Comparison of ENCODE assay signal across 18 mouse cellular contexts in the genomic region with DNA sequence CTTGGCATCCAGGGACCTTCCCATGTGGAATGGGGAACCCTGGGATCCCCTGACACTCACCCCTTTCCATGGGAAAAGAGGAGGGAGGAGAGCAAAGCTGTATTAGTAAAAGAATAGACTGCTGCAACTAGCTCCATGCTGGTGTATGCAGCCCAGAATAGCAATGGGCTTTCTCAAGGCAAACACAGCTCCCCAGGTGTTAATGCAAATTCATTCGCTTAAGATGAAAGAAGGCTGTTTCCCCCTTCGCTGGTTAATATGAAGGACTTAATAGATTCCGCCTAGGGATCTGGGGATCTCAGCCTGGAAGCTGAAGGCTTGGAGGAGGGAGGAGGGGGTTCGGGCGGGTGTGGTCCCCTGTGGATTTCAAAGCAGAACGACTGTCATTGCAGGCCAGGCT. TPM values are rescaled to one million over a fixed set of nuclear protein-coding genes. Genes with fewer than 3 reads are reported as not detected.
DNase-seq lines count a peak whose midpoint lies in the region; ATAC-seq and TF ChIP-seq lines count a peak whose summit lies in the region.
"Had no signal": no experiment of that assay in that cellular context is flagged by ENCODE, and none has a peak within 500 bp of the region (broad histone marks: within the 10 kb centered on the region; RNA-seq: fewer than 3 reads in every experiment).

No protein-coding gene starts in this region.

- H3K9me3 ChIP-seq in hindbrain, embryonic 10.5 days = no peaks in the 10 kb centered on the region
- no peaks in the 10 kb centered on the region for H3K9me3 ChIP-seq in hindbrain, postnatal 0 days (ENCODE audit: low read length)
- H3K9me3 ChIP-seq in forebrain, embryonic 14.5 days (replicated peaks; ENCODE audit: control insufficient read depth, low read length) = no peaks in the 10 kb centered on the region
- no peaks in the 10 kb centered on the region for H3K9me3 ChIP-seq in midbrain, embryonic 10.5 days (replicated peaks)
- H3K9me3 ChIP-seq in neural tube, embryonic 13.5 days = no peaks in the 10 kb centered on the region
- H3K9me3 ChIP-seq: limb, embryonic 12.5 days; liver, embryonic 13.5 days had no signal

- 9% methylated on average over 6 of the region's 6 CpGs for WGBS in hindbrain, embryonic 10.5 days
- 14% methylated on average over 6 of the region's 6 CpGs for WGBS in hindbrain, postnatal 0 days
- WGBS in forebrain, embryonic 14.5 days = 12% methylated on average over 6 of the region's 6 CpGs
- WGBS in midbrain, embryonic 10.5 days = 5% methylated on average over 6 of the region's 6 CpGs
- 11% methylated on average over 6 of the region's 6 CpGs for WGBS in neural tube, embryonic 13.5 days

- no peak for DNase-seq in hindbrain, embryonic 10.5 days (ENCODE audit: low spot score)
- DNase-seq in hindbrain, postnatal 0 days (ENCODE audit: low spot score) = no peak
- peak; percentile 62 for DNase-seq in forebrain, embryonic 14.5 days (ENCODE audit: low spot score)
- no peak for DNase-seq in midbrain, embryonic 10.5 days (ENCODE audit: low spot score)
- DNase-seq in ovary, postnatal 10 days (ENCODE audit: low spot score) = no peak
- DNase-seq in kidney, adult 18-20 months = no peak
- no peak for DNase-seq in retina, postnatal 1 day
- DNase-seq: adrenal gland, postnatal 25 days; cerebellum, adult 9-11 months; heart, adult 18-20 months; kidney, adult 2 months; kidney, postnatal 25 days; liver, embryonic 13.5 days; thymus, adult 18-20 months had no signal

- H3K4me2 ChIP-seq in hindbrain, postnatal 0 days (ENCODE audit: low read depth, low read length) = no peak overlapping the region
- H3K4me2 ChIP-seq in forebrain, embryonic 14.5 days (ENCODE audit: low read length) = no peak overlapping the region
- H3K4me2 ChIP-seq in neural tube, embryonic 13.5 days = no peak overlapping the region
- H3K4me2 ChIP-seq: limb, embryonic 12.5 days; liver, embryonic 13.5 days had no signal

- no peak overlapping the region; the same call in 1 of the 2 replicates for H3K9ac ChIP-seq in hindbrain, postnatal 0 days (replicated peaks; ENCODE audit: low read length)
- H3K9ac ChIP-seq in forebrain, embryonic 14.5 days (ENCODE audit: low read length) = no peak overlapping the region
- H3K9ac ChIP-seq in neural tube, embryonic 13.5 days = no peak overlapping the region
- H3K9ac ChIP-seq: limb, embryonic 12.5 days; liver, embryonic 13.5 days had no signal

- peaks cover 43% of the 10 kb centered on the region for H3K4me1 ChIP-seq in hindbrain, embryonic 10.5 days (replicated peaks)
- H3K4me1 ChIP-seq in hindbrain, postnatal 0 days (ENCODE audit: insufficient read depth, low read length) = no peaks in the 10 kb centered on the region
- peaks cover 5% of the 10 kb centered on the region; the same call in 1 of the 2 replicates for H3K4me1 ChIP-seq in forebrain, embryonic 14.5 days (ENCODE audit: control insufficient read depth, insufficient read depth, low read length)
- peaks cover 28% of the 10 kb centered on the region for H3K4me1 ChIP-seq in midbrain, embryonic 10.5 days
- H3K4me1 ChIP-seq in neural tube, embryonic 13.5 days (replicated peaks) = peaks cover 43% of the 10 kb centered on the region
- H3K4me1 ChIP-seq: limb, embryonic 12.5 days; liver, embryonic 13.5 days had no signal

- H3K36me3 ChIP-seq in hindbrain, embryonic 10.5 days = peaks cover 4% of the 10 kb centered on the region
- no peaks in the 10 kb centered on the region for H3K36me3 ChIP-seq in hindbrain, postnatal 0 days (ENCODE audit: insufficient read depth, low read length)
- peaks cover 3% of the 10 kb centered on the region; the same call in 1 of the 2 replicates for H3K36me3 ChIP-seq in forebrain, embryonic 14.5 days (ENCODE audit: control insufficient read depth, insufficient read depth, low read length)
- H3K36me3 ChIP-seq in midbrain, embryonic 10.5 days = peaks cover 4% of the 10 kb centered on the region
- no peaks in the 10 kb centered on the region for H3K36me3 ChIP-seq in neural tube, embryonic 13.5 days
- H3K36me3 ChIP-seq: liver, embryonic 13.5 days had no signal

- TF ChIP-seq CTCF in hindbrain, postnatal 0 days (IDR thresholded peaks at IDR 0.05; ENCODE audit: low read depth) = no peak

- no peak overlapping the region for H3K4me3 ChIP-seq in hindbrain, embryonic 10.5 days
- no peak overlapping the region for H3K4me3 ChIP-seq in hindbrain, postnatal 0 days (ENCODE audit: low read length)
- H3K4me3 ChIP-seq in forebrain, embryonic 14.5 days (ENCODE audit: low read depth, low read length) = no peak overlapping the region
- no peak overlapping the region for H3K4me3 ChIP-seq in midbrain, embryonic 10.5 days
- no peak overlapping the region for H3K4me3 ChIP-seq in neural tube, embryonic 13.5 days
- H3K4me3 ChIP-seq: limb, embryonic 12.5 days; liver, embryonic 13.5 days had no signal

- ATAC-seq in hindbrain, postnatal 0 days = no peak
- peak; percentile 24; the same call in 1 of the 2 replicates for ATAC-seq in forebrain, embryonic 14.5 days
- no peak for ATAC-seq in neural tube, embryonic 13.5 days (ENCODE audit: low read depth)
- ATAC-seq: activated CD4-positive, CD25-positive, alpha-beta regulatory T cell, adult 4 months had no signal

- H3K27me3 ChIP-seq in hindbrain, embryonic 10.5 days (ENCODE audit: insufficient read depth, poor library complexity, severe bottlenecking) = peaks cover 36% of the 10 kb centered on the region
- H3K27me3 ChIP-seq in hindbrain, postnatal 0 days (ENCODE audit: insufficient read depth, low read length) = no peaks in the 10 kb centered on the region
- H3K27me3 ChIP-seq in forebrain, embryonic 14.5 days (replicated peaks; ENCODE audit: control insufficient read depth, insufficient read depth, low read length) = no peaks in the 10 kb centered on the region
- peaks cover 24% of the 10 kb centered on the region for H3K27me3 ChIP-seq in midbrain, embryonic 10.5 days (ENCODE audit: low read depth, poor library complexity, severe bottlenecking)
- no peaks in the 10 kb centered on the region for H3K27me3 ChIP-seq in neural tube, embryonic 13.5 days

- H3K27ac ChIP-seq in hindbrain, embryonic 10.5 days = peak overlapping the region; percentile 74
- H3K27ac ChIP-seq in hindbrain, postnatal 0 days = no peak overlapping the region
- peak overlapping the region; percentile 48 for H3K27ac ChIP-seq in forebrain, embryonic 14.5 days (ENCODE audit: low read depth, low read length)
- H3K27ac ChIP-seq in midbrain, embryonic 10.5 days (replicated peaks) = peak overlapping the region; percentile 59
- H3K27ac ChIP-seq in neural tube, embryonic 13.5 days (replicated peaks) = peak overlapping the region; percentile 82
- H3K27ac ChIP-seq: limb, embryonic 12.5 days; liver, embryonic 13.5 days had no signal

RNA-seq across cellular contexts. Expression of gene Cabp7, which starts 15.4 kb away (rescaled TPM):
- 0.61 and 1.4 TPM in 2 replicates for polyA plus RNA-seq in hindbrain, embryonic 10.5 days (2016; fragmentation: Nextera tagmentation; extraction: Ambion mirVana)
- 20.4 and 23.6 TPM in 2 replicates for total RNA-seq in hindbrain, postnatal 0 days (2014; rRNA removed)
- polyA plus RNA-seq in hindbrain, postnatal 0 days (2015; fragmentation: Nextera tagmentation; extraction: Ambion mirVana) = 2.9 and 3.3 TPM in 2 replicates
- polyA plus RNA-seq in forebrain, embryonic 14.5 days (2014; fragmentation: Nextera tagmentation; extraction: Ambion mirVana) = 1.4 and 1.5 TPM in 2 replicates
- polyA plus RNA-seq in midbrain, embryonic 10.5 days (2016; fragmentation: Nextera tagmentation; extraction: Ambion mirVana) = 0.11 and 0.22 TPM in 2 replicates
- 2.7 and 3.3 TPM in 2 replicates for polyA plus RNA-seq in neural tube, embryonic 13.5 days (2015; fragmentation: Nextera tagmentation; extraction: Ambion mirVana)
- total RNA-seq: adrenal gland, postnatal 25 days; heart, adult 18-20 months; megakaryocyte, adult 5-6 weeks had no signal
- polyA plus RNA-seq: kidney, adult 2 months; liver, embryonic 13.5 days had no signal

RNA-seq across cellular contexts. Expression of gene Zmat5, which starts 57.5 kb away (rescaled TPM):
- polyA plus RNA-seq in hindbrain, embryonic 10.5 days (2016; fragmentation: Nextera tagmentation; extraction: Ambion mirVana) = 84.0 and 104 TPM in 2 replicates
- 22.7 and 24.5 TPM in 2 replicates for total RNA-seq in hindbrain, postnatal 0 days (2014; rRNA removed)
- 56.5 and 58.5 TPM in 2 replicates for polyA plus RNA-seq in hindbrain, postnatal 0 days (2015; fragmentation: Nextera tagmentation; extraction: Ambion mirVana)
- 77.3 and 92.4 TPM in 2 replicates for polyA plus RNA-seq in forebrain, embryonic 14.5 days (2014; fragmentation: Nextera tagmentation; extraction: Ambion mirVana)
- polyA plus RNA-seq in midbrain, embryonic 10.5 days (2016; fragmentation: Nextera tagmentation; extraction: Ambion mirVana) = 83.9 and 86.7 TPM in 2 replicates
- polyA plus RNA-seq in neural tube, embryonic 13.5 days (2015; fragmentation: Nextera tagmentation; extraction: Ambion mirVana) = 61.5 and 72.6 TPM in 2 replicates

RNA-seq across cellular contexts. Expression of gene Uqcr10, which starts 57.8 kb away (rescaled TPM):
- 696 and 709 TPM in 2 replicates for polyA plus RNA-seq in hindbrain, embryonic 10.5 days (2016; fragmentation: Nextera tagmentation; extraction: Ambion mirVana)
- total RNA-seq in hindbrain, postnatal 0 days (2014; rRNA removed) = 183 and 231 TPM in 2 replicates
- polyA plus RNA-seq in hindbrain, postnatal 0 days (2015; fragmentation: Nextera tagmentation; extraction: Ambion mirVana) = 1,048 and 1,063 TPM in 2 replicates
- polyA plus RNA-seq in forebrain, embryonic 14.5 days (2014; fragmentation: Nextera tagmentation; extraction: Ambion mirVana) = 538 and 693 TPM in 2 replicates
- polyA plus RNA-seq in midbrain, embryonic 10.5 days (2016; fragmentation: Nextera tagmentation; extraction: Ambion mirVana) = 639 and 680 TPM in 2 replicates
- 595 and 628 TPM in 2 replicates for polyA plus RNA-seq in neural tube, embryonic 13.5 days (2015; fragmentation: Nextera tagmentation; extraction: Ambion mirVana)
